Mouse (Mus musculus) adrenal gland, postnatal 0 days (tissue): ENCODE results near the gene Pgk2. TPM values are rescaled to one million over a fixed set of nuclear protein-coding genes. Genes with fewer than 3 reads are reported as not detected.

ENCODE experiments used
- polyA plus RNA-seq: library from polyadenylated mRNA; unstranded; fragments of >200 nt; fragmentation: Nextera tagmentation; extraction: Ambion mirVana; gene quantifications from 2 replicates; pipeline ENCODE4 v1.2.1, GENCODE M21; 2015

Gene Pgk2
- polyA plus RNA-seq = not detected in 2 replicates

GRCm38 (mm10) chr17:40208540-40208939, at the start of gene Pgk2:
Gene Pgk2, minus strand, starts transcription at chr17:40208640.

GRCm38 (mm10) chr17:40242135-40242534, 33.7 kb upstream of the Pgk2 start, which contains the start of gene Crisp3:
Gene Crisp3, minus strand, starts transcription at chr17:40242288.

Other genes with a start within 250 kb of the Pgk2 start
- gene AC192777.2, start 113.2 kb downstream of the Pgk2 start, polyA plus RNA-seq = not detected in 2 replicates
- gene Crisp3, start 33.6 kb upstream of the Pgk2 start, polyA plus RNA-seq = 0.12 and 0.14 TPM in 2 replicates
- not detected in 2 replicates for gene Crisp1, start 110.6 kb upstream of the Pgk2 start, polyA plus RNA-seq